Mouse (Mus musculus): Measurements from ENCODE around the gene Kcne3. TPM values are rescaled to one million over a fixed set of nuclear protein-coding genes. Genes with fewer than 3 reads are reported as not detected.

The Kcne3 gene
- total RNA-seq, 2 experiments from 2014 or later = 0.54 to 1.2 TPM

DNA sequence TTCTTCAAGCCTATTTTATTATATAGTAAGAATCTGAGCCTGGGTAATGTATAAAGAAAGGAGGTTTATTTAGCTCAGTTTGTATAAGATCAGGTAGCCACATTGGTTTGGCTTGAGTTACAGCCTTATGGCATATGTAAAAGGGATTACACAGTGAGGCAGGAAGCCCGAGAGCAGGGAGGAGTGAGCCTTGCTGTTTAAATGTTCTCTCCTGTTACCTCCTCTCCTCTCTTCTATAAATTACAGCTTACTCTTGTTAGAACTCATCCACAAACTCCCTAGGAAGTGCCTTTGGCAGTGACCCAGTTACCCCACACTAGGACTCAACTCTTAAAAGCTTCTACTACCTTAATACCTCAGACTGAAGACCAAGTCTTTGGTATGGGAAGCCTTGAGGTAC lies 55.4 kb downstream of the Kcne3 start:
- no peak for DNase-seq (ENCODE audit: low spot score in 2 of 2)
- TF ChIP-seq CTCF (conservative IDR thresholded peaks at IDR 0.05) = no peak
- H3K27ac ChIP-seq = no peak overlapping the region
- no peak overlapping the region for H3K4me3 ChIP-seq

DNA sequence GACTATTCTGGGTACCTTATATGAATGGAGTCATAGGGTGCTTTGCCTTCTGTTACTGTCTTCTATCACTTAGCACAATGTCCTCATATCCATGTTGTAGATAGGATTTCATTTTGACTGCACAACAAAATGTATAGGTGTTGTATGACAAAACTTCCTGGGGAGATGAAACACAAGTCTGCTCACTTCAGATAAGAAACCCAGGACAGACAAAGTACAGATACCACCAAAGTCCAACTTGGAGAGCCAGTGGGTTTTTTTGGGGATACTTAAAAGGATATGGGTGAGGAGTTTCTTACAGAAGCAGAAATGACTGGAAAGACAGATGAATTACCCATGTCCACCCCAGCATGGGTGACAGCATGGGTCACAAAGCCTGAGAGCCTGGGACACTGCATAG lies 57.4 kb downstream of the Kcne3 start:
- H3K4me3 ChIP-seq = no peak overlapping the region
- DNase-seq (ENCODE audit: low spot score in 2 of 2) = no peak
- H3K27ac ChIP-seq = no peak overlapping the region
- no peak for TF ChIP-seq CTCF (conservative IDR thresholded peaks at IDR 0.05)

Other genes starting within 250 kb of the Kcne3 start
- gene Rnf169, start 196.1 kb upstream of the Kcne3 start, total RNA-seq (2021) = 10 to 100 TPM; 26.6 to 28.2 TPM
- gene Chrdl2, start 170.3 kb upstream of the Kcne3 start, total RNA-seq (2021) = under 1 TPM; 0.27 to 0.38 TPM
- gene Pold3, start 54.9 kb upstream of the Kcne3 start, total RNA-seq (2021) = 10 to 100 TPM; 37.0 to 37.4 TPM
- 1 to 10 TPM; 3.9 to 5.4 TPM for gene Lipt2, start 17.2 kb upstream of the Kcne3 start, total RNA-seq (2021)
- 100 to 1,000 TPM; 282 to 286 TPM for gene Pgm2l1, start 50.9 kb downstream of the Kcne3 start, total RNA-seq (2021)
- gene P4ha3, start 109.0 kb downstream of the Kcne3 start, total RNA-seq (2021) = 1 to 10 TPM; 6.4 to 8.3 TPM
- gene C2cd3, start 195.7 kb downstream of the Kcne3 start, total RNA-seq (2021) = 10 to 100 TPM; 22.7 to 22.8 TPM
- 100 to 1,000 TPM; 147 to 154 TPM for gene Ppme1, start 195.8 kb downstream of the Kcne3 start, total RNA-seq (2021)